Mouse (Mus musculus): Measurements from ENCODE around the gene Plekhm1. TPM values are rescaled to one million over a fixed set of nuclear protein-coding genes. Genes with fewer than 3 reads are reported as not detected.

Gene Plekhm1
- total RNA-seq, 4 experiments from 2014 or later: 21.9 to 27.6 (median 26.0) TPM

DNA sequence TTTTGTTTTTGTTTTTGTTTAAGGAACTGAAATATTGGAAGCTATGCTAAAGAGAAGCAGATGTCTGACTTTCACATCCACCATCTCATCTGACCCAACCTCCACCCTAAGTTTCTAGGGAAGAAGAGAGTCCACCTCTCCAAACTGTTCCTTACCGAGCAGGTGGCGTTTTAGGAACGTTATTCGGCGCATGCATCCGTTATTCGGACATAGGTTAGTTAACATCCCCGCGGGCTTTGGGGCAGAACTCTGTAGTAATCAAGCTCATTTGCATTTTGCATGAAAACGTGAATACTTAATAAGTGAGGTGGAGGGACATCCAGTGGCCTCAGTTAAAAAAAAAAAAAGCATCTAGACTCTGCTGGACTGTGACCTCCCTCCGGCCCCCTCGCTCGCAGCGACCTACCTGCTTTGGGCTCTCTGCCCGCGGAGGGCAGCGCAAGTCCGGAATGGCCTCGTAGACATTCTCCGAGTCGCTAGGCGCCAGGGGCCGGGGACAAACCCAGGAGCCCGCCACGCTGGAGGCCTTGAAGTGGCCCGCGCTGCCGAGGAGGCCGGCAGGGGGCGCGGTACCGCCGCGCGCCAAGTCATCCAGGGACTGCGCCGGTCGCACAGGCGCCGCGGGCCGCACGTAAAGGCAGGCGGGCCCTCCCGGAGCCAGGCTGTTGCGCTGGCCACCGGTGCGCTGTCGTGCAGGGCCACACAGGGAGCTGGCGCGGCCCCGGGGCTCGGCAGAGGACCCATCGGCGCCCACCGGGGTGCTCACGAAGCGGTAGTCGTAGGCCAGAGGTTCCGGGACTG lies 52.4 kb downstream of the Plekhm1 start:
- peak; percentile 74 for DNase-seq

DNA sequence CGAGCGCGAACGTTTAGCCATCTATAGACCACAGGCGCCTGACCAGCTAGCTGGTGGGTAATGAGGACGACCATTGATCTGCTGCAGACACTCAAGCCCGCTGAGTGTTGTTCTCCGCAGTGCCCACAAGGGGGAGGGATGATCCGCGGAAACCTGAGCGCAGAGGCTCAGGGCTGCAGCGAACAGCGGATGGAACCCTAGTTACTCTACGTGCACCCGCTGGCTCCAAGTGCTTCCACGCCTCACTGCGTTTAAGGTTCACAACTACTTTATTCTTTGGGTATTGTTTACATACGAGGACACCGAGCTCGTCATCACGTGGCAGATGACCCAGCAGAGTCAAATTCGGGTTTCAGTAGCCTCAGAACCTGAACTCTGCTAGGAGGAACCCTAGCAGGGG lies 53.4 kb downstream of the Plekhm1 start:
- DNase-seq: no peak

DNA sequence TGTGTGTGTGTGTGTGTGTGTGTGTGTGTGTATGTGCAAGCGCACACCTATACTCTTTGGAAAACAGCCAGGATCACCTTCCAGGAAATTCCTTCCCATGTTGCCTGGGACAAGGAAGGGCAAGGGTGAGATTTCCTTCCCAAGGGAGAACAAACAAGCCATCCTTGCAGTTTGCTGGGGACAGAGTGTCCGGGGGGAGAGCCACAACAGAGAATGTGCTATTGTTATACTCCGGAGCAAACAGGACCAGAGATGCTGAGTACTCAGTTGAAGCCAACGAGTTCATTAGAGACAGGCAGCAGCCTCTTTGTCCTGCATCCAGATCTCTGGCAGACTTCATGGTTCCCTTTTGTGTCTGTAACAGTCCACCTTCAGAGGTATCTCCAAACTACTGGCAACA lies 54.2 kb downstream of the Plekhm1 start:
- no peak for DNase-seq

DNA sequence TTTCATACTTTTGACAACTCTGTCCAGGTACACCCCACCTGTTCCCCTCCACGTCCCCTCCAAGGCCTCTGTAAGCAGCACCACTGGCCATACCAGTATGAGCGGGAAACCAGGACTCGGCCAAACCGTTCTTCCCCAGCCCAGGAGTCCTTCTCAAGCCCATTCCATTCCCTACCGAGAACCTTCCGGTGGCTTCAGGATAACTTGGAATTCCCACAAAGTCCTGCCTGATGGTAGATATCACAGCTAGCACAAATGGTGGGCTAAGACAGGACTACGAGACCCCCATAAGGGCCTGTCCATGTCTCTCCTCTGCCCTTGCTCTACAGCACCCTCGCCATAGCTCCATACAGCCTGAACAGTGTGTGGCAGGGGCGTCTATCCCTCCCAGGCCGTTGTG lies 54.8 kb downstream of the Plekhm1 start:
- no peak for DNase-seq

DNA sequence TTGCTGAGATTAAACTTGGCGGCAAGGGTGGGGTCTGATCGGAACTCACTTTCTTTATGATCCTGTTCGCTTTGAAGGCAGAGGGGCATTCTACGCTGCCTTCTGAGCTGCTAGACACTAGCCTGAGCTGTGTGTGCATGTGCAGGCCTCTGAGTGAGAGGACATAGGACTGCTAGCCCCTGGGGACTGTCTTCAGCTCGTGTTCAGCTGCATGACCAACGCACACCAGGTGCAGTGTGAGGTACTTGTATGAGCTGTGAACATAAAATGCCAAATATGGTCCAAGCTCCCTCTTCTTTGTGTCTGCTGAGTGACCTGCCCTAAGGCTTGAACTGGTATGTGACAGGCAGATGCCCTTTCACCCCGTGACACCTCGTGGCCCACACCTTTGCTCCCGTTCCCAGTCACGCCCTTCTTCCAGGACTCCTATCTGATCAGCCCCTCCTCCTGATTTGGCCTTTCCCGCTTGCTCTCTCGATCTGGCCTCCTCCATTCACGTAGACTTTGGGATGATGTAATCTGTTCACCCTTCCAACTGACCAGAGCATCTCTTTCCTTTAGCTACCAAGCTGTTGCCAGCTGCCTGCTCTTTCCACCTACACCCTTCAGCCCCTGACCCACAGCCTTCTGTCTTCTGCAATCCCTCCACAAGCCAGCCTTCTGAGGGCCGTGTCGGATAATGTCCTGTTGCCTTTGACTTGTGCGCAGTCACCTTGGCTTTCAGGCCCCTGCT lies 55.4 kb downstream of the Plekhm1 start:
- DNase-seq: no peak

DNA sequence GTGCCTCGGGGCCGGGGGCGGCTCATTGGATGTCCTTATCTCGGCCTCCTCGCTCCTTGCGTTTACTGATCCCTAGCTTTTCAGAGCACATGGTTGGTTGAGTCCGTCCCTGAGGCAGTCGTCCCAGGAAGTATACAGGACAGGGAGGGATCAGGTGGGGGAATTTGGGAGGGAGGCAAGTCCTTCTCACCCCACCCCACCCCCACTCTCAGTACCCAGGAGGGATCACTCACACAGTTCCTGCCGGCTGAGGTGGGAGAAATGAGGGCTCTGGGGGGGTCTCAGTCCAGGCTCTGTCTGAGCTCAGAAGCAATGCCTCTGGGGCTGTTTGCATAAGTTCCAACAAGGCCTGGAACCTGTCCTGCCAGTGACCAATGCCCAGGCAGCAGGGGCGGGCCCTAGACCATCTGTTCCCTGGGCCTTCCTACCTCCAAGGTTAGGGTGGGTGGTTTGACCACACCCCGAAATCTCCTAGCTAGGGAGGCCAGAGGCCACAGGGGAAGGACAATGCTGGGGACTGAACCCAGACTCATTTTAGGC lies 56.4 kb downstream of the Plekhm1 start:
- no peak for DNase-seq

DNA sequence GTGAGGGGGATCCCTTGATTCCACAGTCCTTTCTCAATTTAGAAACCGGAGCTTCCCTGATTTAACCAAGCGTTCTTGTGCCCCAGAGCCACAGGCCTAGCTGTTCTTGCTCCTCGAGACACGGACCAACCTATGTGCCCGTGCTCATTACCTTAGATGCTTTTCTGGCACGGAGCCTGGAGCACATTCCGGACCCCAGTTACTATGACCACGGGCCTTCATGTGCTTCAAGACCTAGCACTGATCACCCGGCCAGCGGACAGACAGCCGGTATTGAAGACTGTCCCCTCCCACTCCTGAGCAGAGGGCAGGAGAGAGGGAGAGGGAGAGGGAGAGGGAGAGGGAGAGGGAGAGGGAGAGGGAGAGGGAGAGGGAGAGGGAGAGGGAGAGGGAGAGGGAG lies 57.2 kb downstream of the Plekhm1 start:
- DNase-seq: no peak

DNA sequence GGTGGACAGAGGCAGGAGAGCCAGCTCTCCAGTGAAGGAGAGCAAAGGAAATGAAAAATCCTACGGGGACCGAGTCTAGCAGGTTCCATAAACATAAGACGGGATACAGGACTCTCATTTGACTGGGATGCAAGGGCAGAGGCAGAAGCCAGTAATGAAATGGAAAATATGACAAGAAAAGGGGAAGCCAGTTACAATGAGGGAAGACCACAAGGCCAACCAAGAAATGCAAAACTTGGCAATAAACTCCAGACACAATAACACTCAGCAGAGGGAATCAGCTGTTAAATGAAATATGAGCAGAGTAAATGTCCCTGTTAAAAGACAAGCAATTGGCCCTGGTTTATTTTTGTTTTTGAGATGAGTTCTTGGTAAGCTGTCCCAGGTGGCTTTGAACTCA lies 58.5 kb downstream of the Plekhm1 start:
- DNase-seq: no peak

DNA sequence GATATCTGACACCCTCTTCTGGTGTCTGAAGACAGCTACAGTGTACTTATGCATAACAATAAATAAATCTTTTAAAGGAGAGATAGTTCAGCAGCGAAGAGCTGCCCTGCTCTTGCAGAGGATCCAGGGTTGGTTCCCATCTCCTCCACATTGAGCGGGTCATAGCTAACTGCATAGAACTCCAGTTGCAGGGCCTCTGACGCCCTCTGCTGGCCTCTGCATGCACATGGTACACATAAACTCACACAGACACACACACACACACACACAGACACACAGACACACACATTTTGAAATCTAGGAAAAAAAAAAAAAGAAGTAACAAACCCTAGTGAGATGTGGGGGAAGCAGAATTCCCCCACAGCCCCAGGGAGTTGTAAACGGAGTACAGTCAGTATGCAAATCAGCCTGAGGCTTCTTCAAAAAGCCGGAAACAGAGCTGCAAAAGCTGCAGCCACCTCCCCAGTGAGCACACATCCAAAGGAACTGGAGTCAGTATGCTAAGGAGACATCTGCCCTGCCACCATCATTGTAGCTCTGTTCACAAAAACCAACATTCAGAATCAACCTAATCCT lies 60.2 kb downstream of the Plekhm1 start:
- DNase-seq: no peak

DNA sequence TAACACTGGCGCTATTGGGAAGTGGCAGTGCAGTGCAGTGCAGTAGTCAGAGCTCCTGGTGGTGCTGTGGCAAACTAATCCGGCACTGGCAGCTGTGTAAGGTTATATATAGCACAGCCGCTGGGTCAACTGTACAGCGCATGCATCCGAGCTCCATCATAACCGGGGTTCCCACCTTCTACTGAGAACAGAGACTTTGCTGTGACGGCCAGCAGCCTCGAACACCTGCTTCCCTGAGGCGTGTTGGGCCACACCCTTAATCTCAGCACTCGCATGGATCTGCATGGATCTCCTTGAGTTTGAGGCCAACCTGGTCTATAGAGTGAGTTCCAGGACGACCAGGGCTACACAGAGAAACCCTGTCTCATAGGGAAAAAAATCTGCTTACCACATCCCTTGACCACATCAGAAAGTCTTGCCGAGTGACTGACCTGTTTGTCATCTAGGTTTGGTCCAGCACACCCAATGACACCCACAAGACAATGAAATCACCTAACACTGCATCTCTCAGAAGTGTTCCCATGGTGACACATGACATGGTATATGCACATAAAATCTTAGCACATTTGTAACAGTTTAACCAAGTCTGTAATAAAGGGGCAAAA lies 61.7 kb downstream of the Plekhm1 start:
- DNase-seq: no peak

DNA sequence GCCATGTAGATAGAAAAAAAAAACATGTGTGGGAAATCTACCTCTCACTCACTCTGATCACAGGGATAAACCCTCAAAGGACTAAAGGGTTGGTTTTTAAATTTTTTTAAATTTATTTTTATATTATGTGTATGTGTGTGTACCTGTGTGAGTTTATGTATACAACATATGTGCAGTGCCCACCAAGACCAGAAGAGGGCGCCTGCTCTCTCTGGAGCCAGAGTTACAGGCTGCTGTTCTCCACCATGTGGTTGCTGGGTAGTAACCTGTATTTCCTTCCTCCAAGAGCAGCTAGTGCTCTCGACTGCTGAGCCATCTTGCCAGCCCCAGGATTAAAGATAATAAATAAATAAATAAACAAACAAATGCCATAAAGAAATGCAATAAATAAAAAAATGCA lies 62.8 kb downstream of the Plekhm1 start:
- DNase-seq: no peak

DNA sequence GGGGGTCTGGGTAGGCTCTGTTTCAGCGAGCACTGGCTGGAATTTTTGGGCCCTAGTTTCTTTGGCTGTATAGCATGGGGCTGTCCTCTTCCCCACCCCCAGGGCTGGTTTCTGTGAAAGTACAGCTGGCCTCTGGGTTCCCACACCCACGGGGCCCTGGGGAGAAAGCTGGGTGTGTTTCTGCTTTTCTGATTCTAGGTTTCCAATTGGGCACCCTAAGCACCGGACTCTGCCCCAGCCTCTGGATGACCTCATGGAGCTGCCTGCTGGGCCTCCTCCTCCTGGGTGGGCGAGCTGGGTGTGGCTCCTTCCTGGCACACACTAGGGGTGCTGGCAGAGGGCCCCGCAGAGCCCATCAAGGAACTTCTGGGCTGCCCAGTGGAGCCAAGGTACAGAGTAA lies 65.8 kb downstream of the Plekhm1 start:
- no peak for DNase-seq

DNA sequence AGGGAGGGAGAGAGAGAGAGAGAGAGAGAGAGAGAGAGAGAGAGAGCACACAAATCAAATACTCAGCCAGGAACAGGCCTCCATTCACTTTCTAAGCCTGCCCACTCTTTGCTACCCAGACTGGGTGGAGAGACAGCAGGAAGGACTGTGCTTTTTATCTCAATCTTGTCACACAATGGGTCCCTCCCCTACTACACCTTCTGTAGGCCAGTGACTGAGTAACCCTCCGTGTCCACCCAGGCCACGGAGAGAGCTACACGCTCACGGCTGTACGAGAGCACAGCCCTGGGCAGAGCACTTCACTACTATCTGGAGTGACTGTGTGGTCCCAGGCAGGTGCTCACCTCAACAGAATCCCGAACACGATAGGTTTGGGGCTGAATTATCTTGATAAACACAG lies 66.3 kb downstream of the Plekhm1 start:
- DNase-seq: no peak

DNA sequence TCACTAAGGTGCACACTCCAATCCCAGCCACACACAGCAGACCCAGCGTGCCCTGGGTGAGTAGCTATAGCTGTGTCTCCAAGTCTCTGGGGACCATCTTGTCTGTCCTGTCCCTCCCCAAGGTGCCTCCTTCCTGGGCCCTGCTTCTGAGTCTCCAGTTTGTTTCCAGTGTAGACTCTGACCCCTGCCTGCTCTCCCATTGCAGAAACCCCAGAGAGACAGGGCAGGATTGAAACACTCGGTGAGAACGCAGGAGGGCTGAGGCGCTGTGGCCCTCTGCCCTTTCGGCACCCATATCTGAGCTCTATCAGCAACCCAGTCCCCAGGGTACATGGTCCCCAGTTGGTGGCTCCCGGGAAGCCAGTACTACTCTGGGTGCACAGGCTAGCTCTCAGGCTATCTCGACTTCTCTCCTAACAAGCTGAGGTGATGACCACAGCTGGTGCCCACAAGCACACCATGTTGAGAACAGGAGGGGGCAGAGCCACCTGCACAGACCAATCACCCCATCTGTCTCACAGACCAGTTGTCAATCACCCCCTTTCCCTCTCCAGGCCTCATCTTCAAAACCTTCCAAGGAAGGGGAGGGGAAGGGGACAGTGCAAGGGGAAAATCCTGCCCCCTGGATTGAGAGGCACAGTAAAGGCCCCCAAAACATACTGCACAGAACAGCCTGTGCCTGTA lies 66.9 kb downstream of the Plekhm1 start:
- no peak for DNase-seq

DNA sequence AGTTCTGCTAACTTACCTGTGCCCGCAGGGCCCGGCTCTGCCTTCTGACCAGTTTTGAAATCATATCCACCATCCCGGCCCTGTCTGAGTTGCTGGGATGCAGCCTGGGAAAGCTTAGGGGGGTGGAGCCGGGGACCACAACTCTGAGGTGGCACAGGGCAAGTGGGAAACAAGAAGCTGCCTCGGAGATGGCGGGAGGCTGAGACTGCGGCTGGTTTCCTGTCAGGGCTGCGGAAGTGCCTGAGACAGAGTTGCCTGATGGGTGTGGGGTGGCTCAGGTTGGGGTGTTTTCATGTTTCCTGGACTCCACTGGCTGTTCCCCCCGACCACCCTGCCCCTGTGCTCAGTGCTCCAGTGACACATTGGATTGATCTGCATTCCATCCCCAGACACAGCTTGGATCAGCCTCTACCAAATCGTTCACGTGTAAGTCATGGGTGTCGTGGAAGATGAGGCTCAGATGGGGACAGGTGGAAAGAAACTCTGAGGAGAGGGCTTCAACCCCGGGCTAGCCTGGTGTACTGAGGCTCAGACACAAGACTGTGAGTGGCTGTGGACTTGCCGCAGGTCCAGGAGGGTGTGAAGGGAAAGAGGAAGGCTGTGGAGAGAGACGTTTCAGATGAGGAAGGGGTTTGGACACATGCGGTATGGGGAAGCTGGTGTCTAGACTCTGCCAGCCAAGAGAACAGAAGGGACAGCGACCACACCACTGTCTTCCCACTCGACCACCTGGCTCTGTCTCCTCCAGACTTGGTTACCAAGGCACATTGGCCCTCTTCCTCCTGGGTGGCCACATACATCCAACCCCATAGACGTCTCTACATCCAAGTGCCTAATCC lies 67.8 kb downstream of the Plekhm1 start:
- no peak for DNase-seq

DNA sequence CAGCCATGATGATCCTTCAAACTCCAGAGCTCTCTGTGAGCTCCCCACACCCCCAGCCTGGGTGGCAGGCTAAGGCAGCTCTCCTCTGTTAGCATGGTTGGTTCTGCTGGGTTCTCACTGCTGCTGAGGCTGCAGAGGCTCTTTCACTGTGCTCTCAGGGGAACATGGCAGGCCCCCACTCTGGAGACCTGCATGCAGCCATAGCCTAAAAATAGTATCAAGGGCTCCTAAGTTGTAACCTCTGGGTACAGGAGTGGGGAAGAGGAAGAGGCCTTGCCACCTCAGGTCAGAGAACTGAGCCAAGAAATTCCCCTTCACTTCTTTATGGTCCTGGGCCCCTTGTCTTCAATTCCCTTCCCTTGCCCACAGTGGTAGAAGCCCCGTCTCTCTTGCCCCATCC lies 68.6 kb downstream of the Plekhm1 start:
- DNase-seq: no peak

DNA sequence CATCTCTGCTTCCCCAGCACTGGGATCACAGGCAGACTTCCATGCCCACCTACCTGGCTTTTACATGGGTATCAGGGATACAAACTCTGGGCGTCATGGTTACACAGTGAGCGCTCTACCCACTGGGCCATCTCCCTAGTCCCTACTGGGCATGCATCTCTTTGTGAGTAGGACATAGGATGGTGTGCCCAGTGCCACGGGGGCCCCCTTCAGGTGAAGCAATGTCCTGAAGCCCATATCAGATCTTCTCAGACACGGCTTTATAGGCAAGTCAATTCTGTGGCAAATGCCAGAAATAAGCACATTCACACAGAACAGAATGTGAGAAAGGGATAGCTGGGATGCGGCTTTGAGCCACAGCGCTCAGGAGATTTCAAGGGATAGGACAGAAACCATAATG lies 69.4 kb downstream of the Plekhm1 start:
- DNase-seq: no peak

DNA sequence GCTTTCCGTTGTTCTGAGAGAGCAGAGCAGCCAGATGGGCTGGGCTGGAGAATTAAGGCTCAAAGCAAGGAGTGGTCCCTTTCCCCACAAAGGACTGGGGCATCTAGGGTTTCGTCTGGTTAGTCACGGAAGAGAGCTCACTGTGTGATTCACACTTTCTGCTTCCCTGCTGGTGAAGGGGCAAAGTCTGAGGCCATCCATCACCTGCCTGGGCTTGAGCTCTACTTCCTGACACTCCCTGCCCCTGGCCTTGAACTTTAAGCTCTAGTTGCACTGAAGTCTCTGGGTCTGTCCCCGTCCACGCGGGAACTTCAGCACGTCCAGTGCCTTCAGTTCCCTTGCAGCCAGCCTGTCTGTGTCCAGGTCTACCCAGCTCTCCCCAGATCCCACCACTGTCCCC lies 71.8 kb downstream of the Plekhm1 start:
- peak; percentile 45 for DNase-seq

DNA sequence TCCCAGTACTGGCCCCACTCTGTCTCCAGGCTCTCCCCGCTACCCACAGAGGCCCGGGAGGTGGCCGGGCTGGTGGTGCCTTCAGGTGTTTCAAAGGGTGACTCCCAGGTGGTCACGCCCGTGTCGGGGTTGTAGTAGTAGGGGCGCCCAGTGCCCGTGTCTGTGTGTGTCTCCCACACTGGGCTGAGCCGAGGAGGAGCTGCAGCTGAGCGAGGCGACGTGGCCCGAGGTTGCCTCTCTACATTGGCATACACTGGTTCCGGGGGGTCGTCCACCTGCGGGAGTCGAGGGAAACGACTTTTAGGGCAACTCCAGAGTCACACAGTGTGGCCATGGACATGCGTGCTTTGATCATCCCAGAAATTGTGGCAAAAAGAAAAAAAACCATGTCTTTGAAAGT lies 72.4 kb downstream of the Plekhm1 start:
- no peak for DNase-seq

DNA sequence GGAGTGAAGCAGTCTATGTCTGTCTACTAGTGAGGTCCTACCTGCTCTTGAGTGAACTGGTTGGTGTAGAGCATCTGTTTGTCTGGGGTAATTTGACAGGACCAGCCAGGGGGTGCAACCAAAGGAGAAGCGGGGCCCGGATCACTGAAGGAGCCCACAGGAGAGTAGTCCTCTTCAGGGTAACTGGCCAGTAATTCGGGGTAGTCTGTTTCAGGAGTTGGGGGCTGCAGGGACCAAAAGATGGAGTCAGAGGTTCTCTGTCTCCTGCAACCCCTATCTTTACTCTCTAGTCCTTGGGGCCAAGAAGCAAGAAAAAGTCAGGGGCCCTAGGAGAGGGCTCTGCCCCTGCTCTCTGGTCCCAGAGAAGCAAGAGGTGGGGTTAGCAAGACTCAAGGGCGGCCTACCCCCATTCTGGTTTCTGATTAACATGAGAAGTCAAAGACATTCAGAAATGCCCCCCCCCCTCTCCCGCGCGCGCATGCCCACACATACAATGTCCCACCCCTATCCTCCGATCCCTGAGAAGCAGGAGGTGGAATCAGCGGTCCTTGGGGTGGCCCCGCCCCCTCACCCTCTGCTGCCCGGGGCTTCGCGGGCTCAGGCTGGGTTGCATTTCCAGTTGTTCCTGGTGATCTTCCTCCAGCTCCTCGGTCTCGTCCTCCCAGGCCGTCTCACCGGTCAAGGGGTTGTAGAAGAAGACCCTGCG lies 72.9 kb downstream of the Plekhm1 start:
- DNase-seq: no peak

DNA sequence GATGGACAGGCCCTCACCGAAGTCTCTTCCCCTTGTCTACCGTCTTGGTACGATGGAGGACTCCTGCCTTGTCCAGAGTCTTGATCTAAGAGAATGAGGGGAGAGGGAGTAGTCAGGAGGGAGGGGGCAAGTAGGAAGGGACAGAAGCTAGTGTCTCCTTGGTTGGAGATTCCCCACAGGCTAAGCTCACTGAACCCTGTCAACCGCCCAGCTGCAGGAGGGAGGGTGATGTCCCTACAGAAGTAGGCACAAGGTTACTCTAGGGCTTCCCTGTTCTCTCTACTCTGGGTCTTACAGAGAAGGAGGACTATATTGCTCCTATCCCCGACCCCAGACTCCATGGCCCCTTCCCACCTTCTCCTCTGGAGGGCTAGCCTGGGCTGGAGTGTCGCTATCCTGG lies 73.8 kb downstream of the Plekhm1 start:
- DNase-seq: no peak

Data from adrenal gland, adult 8-10 months (tissue).